Mouse (Mus musculus) forebrain, embryonic 13.5 days (tissue): ENCODE data around the gene Cd40lg. TPM values are rescaled to one million over a fixed set of nuclear protein-coding genes. Genes with fewer than 3 reads are reported as not detected.

Source experiments
- polyA plus RNA-seq: library from polyadenylated mRNA; unstranded; fragments of >200 nt; fragmentation: Nextera tagmentation; extraction: Ambion mirVana; gene quantifications from 2 replicates; pipeline ENCODE4 v1.2.1, GENCODE M21; 2015

The Cd40lg gene
- polyA plus RNA-seq, 1 experiment from 2014 or later = not detected

Other genes starting within 250 kb of the Cd40lg start
- 0.14 TPM in 1 of 2 replicates, not detected in the other for gene Brs3, start 169.1 kb upstream of the Cd40lg start, polyA plus RNA-seq
- 90.9 and 94.9 TPM in 2 replicates for gene Htatsf1, start 158.6 kb upstream of the Cd40lg start, polyA plus RNA-seq
- gene Vgll1, start 124.0 kb upstream of the Cd40lg start, polyA plus RNA-seq = not detected in 2 replicates
- 4.4 and 6.4 TPM in 2 replicates for gene Arhgef6, start 126.6 kb downstream of the Cd40lg start, polyA plus RNA-seq
- gene Rbmx, start 180.9 kb downstream of the Cd40lg start, polyA plus RNA-seq = 285 and 301 TPM in 2 replicates
- not detected in 2 replicates for gene Gm364, start 197.0 kb downstream of the Cd40lg start, polyA plus RNA-seq